Mouse (Mus musculus): ENCODE data around the gene Olfr49.

Gene Olfr49

GRCm38 (mm10) chr14:54284839-54285238 lies at the start of gene Olfr49:
Gene Olfr49, minus strand, starts transcription at chr14:54284939.
- DNase-seq, result no peak

GRCm38 (mm10) chr14:54333452-54334189 lies 48.9 kb upstream of the Olfr49 start:
- DNase-seq, result peak; percentile 12

GRCm38 (mm10) chr14:54332176-54333074 lies 47.7 kb upstream of the Olfr49 start:
- no peak for DNase-seq

GRCm38 (mm10) chr14:54331178-54331577 lies 46.4 kb upstream of the Olfr49 start:
- no peak for DNase-seq

- DNase-seq, result no peak
Observed at GRCm38 (mm10) chr14:54329201-54329600, 44.5 kb upstream of the Olfr49 start.

GRCm38 (mm10) chr14:54328548-54328947 lies 43.8 kb upstream of the Olfr49 start:
- no peak for DNase-seq

- DNase-seq, result no peak
Observed at GRCm38 (mm10) chr14:54324486-54324885, 39.7 kb upstream of the Olfr49 start.

- DNase-seq, result no peak
Observed at GRCm38 (mm10) chr14:54321556-54322376, 37.0 kb upstream of the Olfr49 start.

GRCm38 (mm10) chr14:54311763-54312162 lies 27.0 kb upstream of the Olfr49 start:
- no peak for DNase-seq

GRCm38 (mm10) chr14:54300676-54301075 lies 15.9 kb upstream of the Olfr49 start:
- DNase-seq, result no peak

GRCm38 (mm10) chr14:54300136-54300535 lies 15.4 kb upstream of the Olfr49 start:
- no peak for DNase-seq

- DNase-seq, result no peak
Observed at GRCm38 (mm10) chr14:54276446-54276845, 8.3 kb downstream of the Olfr49 start.

- no peak for DNase-seq
Observed at GRCm38 (mm10) chr14:54272696-54273095, 12.0 kb downstream of the Olfr49 start.

- no peak for DNase-seq
Observed at GRCm38 (mm10) chr14:54271976-54272606, 12.6 kb downstream of the Olfr49 start.

- no peak for DNase-seq
Observed at GRCm38 (mm10) chr14:54270413-54270812, 14.3 kb downstream of the Olfr49 start.

GRCm38 (mm10) chr14:54269566-54269965 lies 15.2 kb downstream of the Olfr49 start:
- no peak for DNase-seq

- DNase-seq, result no peak
Observed at GRCm38 (mm10) chr14:54267966-54268365, 16.8 kb downstream of the Olfr49 start.

GRCm38 (mm10) chr14:54265951-54266350 lies 18.8 kb downstream of the Olfr49 start:
- DNase-seq, result no peak

GRCm38 (mm10) chr14:54265093-54265492 lies 19.6 kb downstream of the Olfr49 start:
- no peak for DNase-seq

GRCm38 (mm10) chr14:54264231-54264630 lies 20.5 kb downstream of the Olfr49 start:
- DNase-seq, result no peak

- no peak for DNase-seq
Observed at GRCm38 (mm10) chr14:54263099-54263498, 21.6 kb downstream of the Olfr49 start.

GRCm38 (mm10) chr14:54262622-54263021 lies 22.1 kb downstream of the Olfr49 start:
- no peak for DNase-seq

- DNase-seq, result no peak
Observed at GRCm38 (mm10) chr14:54261386-54261785, 23.4 kb downstream of the Olfr49 start.

Measured in kidney, adult 18-20 months (tissue).